Mouse (Mus musculus) thymus, adult 2 months (tissue): ENCODE results near the gene Eif2s1. TPM values are rescaled to one million over a fixed set of nuclear protein-coding genes. Genes with fewer than 3 reads are reported as not detected.

ENCODE experiments used
- DNase-seq: peaks from one replicate; pipeline ENCODE4 v3.0.0; 2021
- H3K27ac ChIP-seq: fragments of 200-500 bp; 2 replicates; pipeline ENCODE4 v1.5.1; 2012; ENCODE audit warnings: low read length, control low read depth; ENCODE audit not compliant: control insufficient read depth, insufficient read depth
- H3K27me3 ChIP-seq: fragments of 200-500 bp; 2 replicates; pipeline ENCODE4 v1.6.1; 2012; ENCODE audit warnings: mild to moderate bottlenecking, low read length, moderate library complexity, mixed read lengths; ENCODE audit not compliant: control insufficient read depth, insufficient read depth
- H3K36me3 ChIP-seq: fragments of 200-500 bp; 2 replicates; pipeline ENCODE4 v1.6.1; 2012; ENCODE audit warnings: mild to moderate bottlenecking, low read length, moderate library complexity; ENCODE audit not compliant: control insufficient read depth, insufficient read depth
- H3K4me1 ChIP-seq: fragments of 200-500 bp; replicated peaks from 2 replicates; pipeline ENCODE4 v1.6.1; 2012; ENCODE audit warnings: low read length; ENCODE audit not compliant: control insufficient read depth, insufficient read depth
- H3K4me3 ChIP-seq: fragments of 200-500 bp; 2 replicates; pipeline ENCODE4 v1.5.1; 2012; ENCODE audit warnings: mild to moderate bottlenecking, low read length, control low read depth, moderate library complexity; ENCODE audit not compliant: control insufficient read depth, insufficient read depth
- CTCF ChIP-seq: fragments of 200-500 bp; IDR thresholded peaks from 2 replicates; pipeline ENCODE4 v1.5.1; 2012; ENCODE audit warnings: mild to moderate bottlenecking, control low read depth, low read length, moderate library complexity, borderline replicate concordance; ENCODE audit not compliant: control insufficient read depth, poor library complexity, insufficient read depth; ENCODE audit errors: extremely low read depth
- POLR2A ChIP-seq: fragments of 200-500 bp; IDR thresholded peaks from 2 replicates; pipeline ENCODE4 v1.6.1; 2012; ENCODE audit warnings: mild to moderate bottlenecking, low read length, control low read depth, moderate library complexity; ENCODE audit not compliant: control insufficient read depth, poor library complexity, insufficient read depth; ENCODE audit errors: extremely low read depth
- WGBS: fragments of 180-500 bp; shearing (Covaris S2); methylation state at CpG from one replicate; pipeline ENCODE4 v1.1.7; 2018; 5-methylcytosine and 5-hydroxymethylcytosine counted together
- polyA plus RNA-seq: library from polyadenylated mRNA; depleted of rRNA; stranded (reverse); fragments of >200 nt; gene quantifications from 2 replicates; pipeline ENCODE4 v1.2.3, GENCODE M21; 2012

The Eif2s1 gene
- polyA plus RNA-seq, 1 experiment, result 20.8 TPM

- no peak for TF ChIP-seq POLR2A
- TF ChIP-seq CTCF, result no peak
Observed at GRCm38 (mm10) chr12:78910684-78911461, 49.3 kb downstream of the Eif2s1 start.

GRCm38 (mm10) chr12:78911707-78912417, 50.2 kb downstream of the Eif2s1 start:
- TF ChIP-seq POLR2A, result no peak
- TF ChIP-seq CTCF, result no peak
- Histone ChIP-seq H3K4me1 (peaks cover 7% of the 10 kb centered on the region), H3K36me3 (no peaks in the 10 kb centered on the region), H3K27ac (no peak overlapping the region), H3K27me3 (peaks cover 15% of the 10 kb centered on the region), H3K4me3 (no peak overlapping the region)
- no peak for DNase-seq
- WGBS, result 4% methylated on average over 37 of the region's 37 CpGs

More at GRCm38 (mm10) chr12:78910684-78911461, 49.3 kb downstream of the Eif2s1 start:
- 20% methylated on average over 16 of the region's 16 CpGs for WGBS
- no peak overlapping the region for H3K4me3 ChIP-seq
- no peak for DNase-seq
- peaks cover 12% of the 10 kb centered on the region for H3K4me1 ChIP-seq
- H3K36me3 ChIP-seq, result no peaks in the 10 kb centered on the region
- no peak overlapping the region for H3K27ac ChIP-seq
- H3K27me3 ChIP-seq, result peaks cover 15% of the 10 kb centered on the region

GRCm38 (mm10) chr12:78914458-78914857, 52.8 kb downstream of the Eif2s1 start:
- no peak for DNase-seq
- H3K36me3 ChIP-seq, result no peaks in the 10 kb centered on the region
- H3K27me3 ChIP-seq, result peaks cover 14% of the 10 kb centered on the region
- H3K27ac ChIP-seq, result no peak overlapping the region
- TF ChIP-seq CTCF, result no peak
- no peak for TF ChIP-seq POLR2A
- H3K4me3 ChIP-seq, result no peak overlapping the region
- peaks cover 5% of the 10 kb centered on the region; the same call in 1 of the 2 replicates for H3K4me1 ChIP-seq
- WGBS, result 96% methylated on average over 4 of the region's 4 CpGs

DNA sequence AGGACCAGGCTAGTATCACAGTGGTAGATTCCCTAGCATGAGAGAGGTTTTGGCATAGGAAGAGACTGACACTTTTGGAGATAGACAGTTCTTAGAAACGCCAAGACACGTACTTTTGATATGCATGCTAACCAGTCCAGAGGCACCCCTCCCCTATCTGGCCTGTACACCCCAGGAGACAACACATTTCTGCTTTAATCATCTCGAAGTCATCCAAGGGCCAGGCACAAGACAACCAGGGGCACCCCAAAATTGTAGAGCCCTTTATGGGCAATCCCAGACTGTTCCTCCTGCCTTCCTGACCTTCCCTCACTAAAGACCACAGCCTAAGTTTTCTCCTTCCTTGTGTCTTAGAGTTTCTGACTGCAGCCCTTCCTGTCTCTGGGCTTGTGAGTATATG, 53.9 kb downstream of the Eif2s1 start:
- Histone ChIP-seq H3K27ac (no peak overlapping the region), H3K36me3 (no peaks in the 10 kb centered on the region), H3K27me3 (peaks cover 12% of the 10 kb centered on the region), H3K4me1 (peaks cover 5% of the 10 kb centered on the region; the same call in 1 of the 2 replicates), H3K4me3 (no peak overlapping the region)
- 83% methylated on average over 3 of the region's 3 CpGs for whole genome bisulfite sequencing
- no peak for TF ChIP-seq POLR2A
- TF ChIP-seq CTCF, result no peak
- DNase-seq, result no peak

DNA sequence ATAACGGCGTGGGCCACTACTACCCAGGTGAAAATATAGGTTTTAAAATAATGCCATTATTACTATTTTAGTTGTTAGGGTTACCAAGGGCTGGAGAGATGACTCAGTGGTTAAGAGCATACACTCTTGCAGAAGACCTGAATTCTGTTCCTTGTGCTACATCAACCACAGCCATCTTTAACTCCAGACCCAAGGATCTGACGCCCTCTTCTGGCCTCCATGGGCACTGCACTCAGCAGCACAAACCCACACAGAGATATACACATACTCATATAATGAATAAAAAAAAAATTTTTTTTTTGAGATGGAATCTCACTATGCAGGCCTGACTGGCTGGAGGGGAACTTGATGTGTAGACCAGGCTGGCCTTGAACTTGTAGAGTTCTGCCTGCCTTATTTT, 54.7 kb downstream of the Eif2s1 start:
- no peak for TF ChIP-seq CTCF
- TF ChIP-seq POLR2A, result no peak
- no peak overlapping the region for H3K27ac ChIP-seq
- H3K36me3 ChIP-seq, result no peaks in the 10 kb centered on the region
- H3K27me3 ChIP-seq, result peaks cover 12% of the 10 kb centered on the region
- 85% methylated on average over 3 of the region's 3 CpGs for WGBS
- peaks cover 5% of the 10 kb centered on the region; the same call in 1 of the 2 replicates for H3K4me1 ChIP-seq
- H3K4me3 ChIP-seq, result no peak overlapping the region
- no peak for DNase-seq

DNA sequence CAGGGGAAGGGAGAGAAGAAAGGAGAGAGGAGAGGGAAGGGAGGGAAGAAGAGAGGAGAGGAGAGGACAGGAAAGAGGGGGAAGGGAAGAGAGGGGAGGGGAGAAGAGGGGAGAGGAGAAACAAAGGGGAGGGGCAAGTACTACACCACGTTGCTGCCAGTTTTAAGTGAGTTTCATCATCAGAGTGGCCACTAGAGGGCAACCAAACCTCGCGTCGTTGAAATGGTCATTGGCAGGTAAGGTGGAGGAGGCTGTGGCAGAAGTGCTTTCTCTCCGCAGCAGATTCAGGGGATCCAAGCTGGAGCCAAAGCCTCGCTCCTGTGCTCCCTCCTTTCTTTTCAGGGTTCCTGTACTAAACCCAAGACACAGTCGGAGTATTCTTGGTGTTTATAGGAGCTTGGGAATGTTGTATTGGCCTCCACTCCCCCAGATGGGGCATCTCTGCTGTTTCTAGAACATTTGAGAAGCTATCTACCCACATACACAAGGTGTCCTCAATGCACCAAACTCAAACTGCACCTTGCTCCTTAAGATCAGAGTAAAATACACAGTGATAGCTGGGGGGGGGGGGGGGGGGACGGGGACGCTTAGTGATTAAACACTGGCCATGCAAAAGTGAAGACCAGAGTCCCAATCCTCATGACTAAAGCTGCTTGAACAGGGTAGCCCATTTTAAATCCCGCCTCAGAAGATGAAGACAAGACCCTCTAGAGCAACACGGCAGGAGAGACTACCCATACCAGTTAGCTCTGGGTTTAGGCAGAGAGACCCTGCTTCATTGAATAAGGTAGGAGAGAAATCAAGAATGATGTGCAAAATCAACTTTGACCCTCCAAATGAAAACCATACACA, 56.8 kb downstream of the Eif2s1 start:
- DNase-seq, result peak; percentile 87
- no peak overlapping the region for H3K27ac ChIP-seq
- no peaks in the 10 kb centered on the region for H3K4me1 ChIP-seq
- TF ChIP-seq POLR2A (no peak), CTCF (peak; percentile 74; the same call in 1 of the 2 replicates)
- no peaks in the 10 kb centered on the region for H3K27me3 ChIP-seq
- H3K4me3 ChIP-seq, result no peak overlapping the region
- H3K36me3 ChIP-seq, result no peaks in the 10 kb centered on the region
- 15% methylated on average over 11 of the region's 11 CpGs for WGBS
